ENCODE assay signal across 9 mouse cellular contexts in genomic region chr1:153133865-153134781, GRCm38 (mm10). TPM values are rescaled to one million over a fixed set of nuclear protein-coding genes. Genes with fewer than 3 reads are reported as not detected.
DNase-seq lines count a peak whose midpoint lies in the region; ATAC-seq and TF ChIP-seq lines count a peak whose summit lies in the region.
"Had no signal": no experiment of that assay in that cellular context is flagged by ENCODE, and none has a peak within 500 bp of the region (broad histone marks: within the 10 kb centered on the region; RNA-seq: fewer than 3 reads in every experiment).

No protein-coding gene starts in this region.

- 9% methylated on average over 9 of the region's 9 CpGs for WGBS in heart, embryonic 12.5 days
- 19% methylated on average over 9 of the region's 9 CpGs for WGBS in lung, embryonic 15.5 days
- 68% methylated on average over 9 of the region's 9 CpGs for WGBS in small intestine, adult 2 months
- 49% methylated on average over 9 of the region's 9 CpGs for WGBS in liver, postnatal 0 days (ENCODE audit: insufficient replicate concordance)
- 70% methylated on average over 9 of the region's 9 CpGs for WGBS in kidney, adult 2 months

- H3K9me3 ChIP-seq in heart, embryonic 12.5 days (replicated peaks) = no peaks in the 10 kb centered on the region
- no peaks in the 10 kb centered on the region for H3K9me3 ChIP-seq in lung, embryonic 15.5 days
- H3K9me3 ChIP-seq in liver, postnatal 0 days (ENCODE audit: low read length) = no peaks in the 10 kb centered on the region
- H3K9me3 ChIP-seq: liver, embryonic 15.5 days had no signal

- H3K4me2 ChIP-seq in heart, embryonic 12.5 days = peak overlapping the region; percentile 38
- no peak overlapping the region for H3K4me2 ChIP-seq in lung, embryonic 15.5 days
- no peak overlapping the region for H3K4me2 ChIP-seq in liver, postnatal 0 days (ENCODE audit: low read depth, low read length)
- H3K4me2 ChIP-seq: liver, embryonic 15.5 days had no signal

- no peaks in the 10 kb centered on the region for H3K36me3 ChIP-seq in heart, embryonic 12.5 days
- H3K36me3 ChIP-seq in lung, embryonic 15.5 days = no peaks in the 10 kb centered on the region
- no peaks in the 10 kb centered on the region for H3K36me3 ChIP-seq in small intestine, adult 2 months (ENCODE audit: control insufficient read depth, insufficient read depth, low read length)
- H3K36me3 ChIP-seq in liver, postnatal 0 days (replicated peaks; ENCODE audit: insufficient read depth, low read length) = no peaks in the 10 kb centered on the region
- H3K36me3 ChIP-seq in kidney, adult 2 months (ENCODE audit: control insufficient read depth, insufficient read depth, low read length) = no peaks in the 10 kb centered on the region
- H3K36me3 ChIP-seq: liver, embryonic 15.5 days had no signal

- H3K9ac ChIP-seq in heart, embryonic 12.5 days = peak overlapping the region; percentile 48; the same call in 1 of the 2 replicates
- H3K9ac ChIP-seq in lung, embryonic 15.5 days = no peak overlapping the region
- no peak overlapping the region for H3K9ac ChIP-seq in liver, postnatal 0 days (replicated peaks)
- H3K9ac ChIP-seq: liver, embryonic 15.5 days had no signal

- no peak overlapping the region for H3K4me3 ChIP-seq in heart, embryonic 12.5 days
- H3K4me3 ChIP-seq in lung, embryonic 15.5 days = no peak overlapping the region
- H3K4me3 ChIP-seq in small intestine, adult 2 months (ENCODE audit: low read depth, low read length) = no peak overlapping the region
- H3K4me3 ChIP-seq in liver, postnatal 0 days (ENCODE audit: low read depth, low read length) = no peak overlapping the region
- no peak overlapping the region for H3K4me3 ChIP-seq in kidney, adult 2 months (ENCODE audit: insufficient read depth, low read depth, low read length)
- H3K4me3 ChIP-seq: liver, embryonic 15.5 days had no signal

- no peak for TF ChIP-seq EP300 in liver, postnatal 0 days (IDR thresholded peaks at IDR 0.05; ENCODE audit: low read depth)

- TF ChIP-seq POLR2A in small intestine, adult 2 months (IDR thresholded peaks at IDR 0.05; ENCODE audit: low read depth, low read length) = no peak
- TF ChIP-seq POLR2A in kidney, adult 2 months (IDR thresholded peaks at IDR 0.05; ENCODE audit: low read depth, low read length) = no peak

- H3K27me3 ChIP-seq in heart, embryonic 12.5 days (replicated peaks) = no peaks in the 10 kb centered on the region
- no peaks in the 10 kb centered on the region for H3K27me3 ChIP-seq in lung, embryonic 15.5 days
- no peaks in the 10 kb centered on the region for H3K27me3 ChIP-seq in small intestine, adult 2 months (ENCODE audit: control insufficient read depth, insufficient read depth, low read length)
- no peaks in the 10 kb centered on the region for H3K27me3 ChIP-seq in liver, postnatal 0 days (ENCODE audit: insufficient read depth, low read length)
- no peaks in the 10 kb centered on the region for H3K27me3 ChIP-seq in kidney, adult 2 months (replicated peaks; ENCODE audit: control insufficient read depth, insufficient read depth, low read length)
- H3K27me3 ChIP-seq: liver, embryonic 15.5 days had no signal

- no peak for TF ChIP-seq CTCF in small intestine, adult 2 months (IDR thresholded peaks at IDR 0.05; ENCODE audit: extremely low read depth, insufficient read length, insufficient replicate concordance, low read depth, low read length)
- no peak for TF ChIP-seq CTCF in liver, postnatal 0 days (IDR thresholded peaks at IDR 0.05; ENCODE audit: low read depth)
- TF ChIP-seq CTCF in kidney, adult 2 months (conservative IDR thresholded peaks at IDR 0.05; ENCODE audit: insufficient read depth, insufficient read length, low read depth, low read length) = no peak

- H3K4me1 ChIP-seq in heart, embryonic 12.5 days (replicated peaks) = peaks cover 57% of the 10 kb centered on the region
- H3K4me1 ChIP-seq in lung, embryonic 15.5 days = peaks cover 26% of the 10 kb centered on the region
- H3K4me1 ChIP-seq in small intestine, adult 2 months (ENCODE audit: control insufficient read depth, insufficient read depth, insufficient read length, low read length) = peaks cover 2% of the 10 kb centered on the region; the same call in 1 of the 2 replicates
- no peaks in the 10 kb centered on the region for H3K4me1 ChIP-seq in liver, postnatal 0 days (ENCODE audit: insufficient read depth)
- H3K4me1 ChIP-seq in kidney, adult 2 months (ENCODE audit: control insufficient read depth, insufficient read depth, low read length) = no peaks in the 10 kb centered on the region
- H3K4me1 ChIP-seq: liver, embryonic 15.5 days had no signal

- H3K27ac ChIP-seq in heart, embryonic 12.5 days (ENCODE audit: poor library complexity, severe bottlenecking) = peak overlapping the region; percentile 90
- peak overlapping the region; percentile 85 for H3K27ac ChIP-seq in lung, embryonic 15.5 days
- peak overlapping the region; percentile 30; the same call in 1 of the 2 replicates for H3K27ac ChIP-seq in small intestine, adult 2 months (ENCODE audit: insufficient read depth, low read depth, low read length)
- no peak overlapping the region for H3K27ac ChIP-seq in liver, postnatal 0 days (ENCODE audit: low read depth)
- no peak overlapping the region for H3K27ac ChIP-seq in kidney, adult 2 months (ENCODE audit: insufficient read depth, low read depth, low read length)
- H3K27ac ChIP-seq: liver, embryonic 15.5 days had no signal

- no peak; the same call in 1 of the 2 replicates for ATAC-seq in heart, embryonic 12.5 days (ENCODE audit: insufficient number of reproducible peaks, low FRiP score)
- ATAC-seq in lung, embryonic 15.5 days (ENCODE audit: borderline replicate concordance, extremely low read depth, low FRiP score, low TSS enrichment) = peak; percentile 61
- no peak for ATAC-seq in liver, postnatal 0 days

- peak; percentile 50 for DNase-seq in adrenal gland, adult 2 months
- DNase-seq in adrenal gland, adult 18-20 months (ENCODE audit: low spot score in 2 of 2) = no peak
- peak; percentile 53 for DNase-seq in embryo, embryonic 10 days (ENCODE audit: low spot score)
- DNase-seq in liver, postnatal 0 days = no peak
- DNase-seq in kidney, adult 2 months = no peak

RNA-seq across cellular contexts. Expression of gene Lamc2, which starts 52.1 kb away (rescaled TPM):
- 1 to 10 TPM in 1 of 2 experiments, under 1 TPM in 1; 0.75 to 3.1 TPM for total RNA-seq in adrenal gland, adult 2 months (2021)
- 0.10 TPM in 1 of 2 replicates, not detected in the other for polyA plus RNA-seq in adrenal gland, adult 2 months (2012; rRNA removed)
- 1 to 10 TPM in 1 of 2 experiments, under 1 TPM in 1; 0.66 to 1.8 TPM for total RNA-seq in adrenal gland, adult 18-20 months (2021)
- polyA plus RNA-seq in heart, embryonic 12.5 days (2016; fragmentation: Nextera tagmentation; extraction: Ambion mirVana) = 8.7 and 9.8 TPM in 2 replicates
- 58.5 and 64.8 TPM in 2 replicates for polyA plus RNA-seq in lung, embryonic 15.5 days (2015; fragmentation: Nextera tagmentation; extraction: Ambion mirVana)
- 6.3 and 8.7 TPM in 2 replicates for polyA plus RNA-seq in small intestine, adult 2 months (2012; rRNA removed)
- polyA plus RNA-seq in liver, postnatal 0 days (2015; fragmentation: Nextera tagmentation; extraction: Ambion mirVana) = 0.34 and 0.45 TPM in 2 replicates
- polyA plus RNA-seq in kidney, adult 2 months (2012; rRNA removed) = 7.0 TPM in 2 replicates

Comparison
In these comparisons a context has a peak if more than half of its experiments do, and no peak if none do; other contexts are left out.
1. DNase-seq: peak in adrenal gland, adult 2 months (single experiment) and embryo, embryonic 10 days (single experiment); none in adrenal gland, adult 18-20 months (0 of 2), liver, postnatal 0 days (single experiment) and kidney, adult 2 months (single experiment).
2. H3K27ac ChIP-seq: peak in heart, embryonic 12.5 days (single experiment), lung, embryonic 15.5 days (single experiment) and small intestine, adult 2 months (single experiment); none in liver, postnatal 0 days (single experiment) and kidney, adult 2 months (single experiment).